Mouse (Mus musculus): ENCODE measurements around the gene Abhd14b.

DNA sequence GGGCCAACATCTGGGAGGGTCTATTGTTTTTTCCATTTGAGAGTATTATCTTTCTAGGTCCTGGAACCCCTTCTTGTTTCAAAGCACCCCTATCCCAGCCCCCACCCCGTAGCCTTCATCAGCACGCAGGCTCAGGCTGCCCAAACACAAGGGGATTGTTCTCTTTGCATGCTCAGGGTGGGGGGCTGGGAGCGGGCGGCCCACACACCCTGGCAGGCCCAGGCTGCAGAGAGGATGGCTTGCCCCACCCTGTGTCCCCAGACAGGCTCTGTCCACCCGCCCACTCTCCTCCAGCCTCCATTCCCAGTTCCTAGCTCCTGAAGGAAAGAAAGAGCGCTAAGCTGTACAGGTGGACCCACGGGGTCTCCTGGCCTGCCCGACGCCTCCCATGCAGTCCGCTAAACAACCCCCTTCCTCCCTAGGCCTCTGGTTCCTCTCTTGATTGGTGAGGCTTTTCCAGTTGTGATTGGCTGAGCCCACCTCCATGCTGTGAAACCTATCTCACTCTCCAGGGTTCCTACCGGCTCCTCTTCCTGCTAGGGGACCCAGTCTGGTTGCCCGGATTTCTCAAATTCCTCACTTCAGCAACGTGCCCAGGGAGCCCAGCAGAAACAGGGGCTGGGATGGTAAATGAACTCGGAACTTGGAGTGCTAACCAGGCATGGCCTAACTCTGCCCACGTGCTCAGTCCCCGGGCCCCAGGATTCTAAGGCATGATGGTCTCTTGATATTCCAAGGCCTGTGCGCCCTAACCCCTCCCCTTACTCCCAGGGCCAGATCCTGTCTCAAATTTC, 7.8 kb downstream of the Abhd14b start:
- TF ChIP-seq CTCF (IDR thresholded peaks at IDR 0.05) (no peak), POLR2A (IDR thresholded peaks at IDR 0.05; ENCODE audit: insufficient read depth, low read depth, low read length) (no peak)

Data from heart, adult 2 months (tissue).